Mouse (Mus musculus): Measurements from ENCODE around the gene Dnajb8. TPM values are rescaled to one million over a fixed set of nuclear protein-coding genes. Genes with fewer than 3 reads are reported as not detected.

The Dnajb8 gene
- polyA plus RNA-seq, 1 experiment from 2014 or later = not detected

- Histone ChIP-seq H3K4me1 (ENCODE audit: control insufficient read depth, insufficient read depth, low read length) (peaks cover 11% of the 10 kb centered on the region), H3K4me2 (ENCODE audit: low read length) (no peak overlapping the region), H3K9ac (replicated peaks; ENCODE audit: low read length) (no peak overlapping the region), H3K36me3 (ENCODE audit: control insufficient read depth, insufficient read depth, low read length) (no peaks in the 10 kb centered on the region), H3K4me3 (replicated peaks; ENCODE audit: low read depth, low read length) (no peak overlapping the region), H3K9me3 (ENCODE audit: control insufficient read depth, low read length) (no peaks in the 10 kb centered on the region), H3K27ac (replicated peaks; ENCODE audit: low read depth, low read length) (no peak overlapping the region), H3K27me3 (ENCODE audit: control insufficient read depth, insufficient read depth, low read length) (no peaks in the 10 kb centered on the region)
- 85% methylated on average over 7 of the region's 7 CpGs for WGBS
- ATAC-seq (ENCODE audit: low FRiP score, low TSS enrichment) (no peak), DNase-seq (no peak)
Observed at GRCm38 (mm10) chr6:88231821-88232220, 9.8 kb downstream of the Dnajb8 start.

GRCm38 (mm10) chr6:88232221-88232620 lies 10.2 kb downstream of the Dnajb8 start:
- 57% methylated on average over 6 of the region's 6 CpGs for WGBS
- ATAC-seq (ENCODE audit: low FRiP score, low TSS enrichment) (no peak), DNase-seq (no peak)
- no peak overlapping the region for H3K9ac ChIP-seq (replicated peaks; ENCODE audit: low read length)
- H3K9me3 ChIP-seq (ENCODE audit: control insufficient read depth, low read length) = no peaks in the 10 kb centered on the region
- no peak overlapping the region for H3K4me2 ChIP-seq (ENCODE audit: low read length)
- H3K36me3 ChIP-seq (ENCODE audit: control insufficient read depth, insufficient read depth, low read length) = no peaks in the 10 kb centered on the region
- H3K4me3 ChIP-seq (replicated peaks; ENCODE audit: low read depth, low read length) = no peak overlapping the region
- peaks cover 10% of the 10 kb centered on the region; the same call in 1 of the 2 replicates for H3K4me1 ChIP-seq (ENCODE audit: control insufficient read depth, insufficient read depth, low read length)
- H3K27ac ChIP-seq (replicated peaks; ENCODE audit: low read depth, low read length) = no peak overlapping the region
- no peaks in the 10 kb centered on the region for H3K27me3 ChIP-seq (ENCODE audit: control insufficient read depth, insufficient read depth, low read length)

- H3K36me3 ChIP-seq (ENCODE audit: control insufficient read depth, insufficient read depth, low read length) = no peaks in the 10 kb centered on the region
- H3K9me3 ChIP-seq (ENCODE audit: control insufficient read depth, low read length) = no peaks in the 10 kb centered on the region
- no peak for ATAC-seq (ENCODE audit: low FRiP score, low TSS enrichment)
- H3K4me3 ChIP-seq (replicated peaks; ENCODE audit: low read depth, low read length) = no peak overlapping the region
- H3K27me3 ChIP-seq (ENCODE audit: control insufficient read depth, insufficient read depth, low read length) = peaks cover 5% of the 10 kb centered on the region; the same call in 1 of the 2 replicates
- WGBS = 88% methylated on average over 8 of the region's 8 CpGs
- H3K27ac ChIP-seq (replicated peaks; ENCODE audit: low read depth, low read length) = no peak overlapping the region
- H3K4me1 ChIP-seq (ENCODE audit: control insufficient read depth, insufficient read depth, low read length) = peaks cover 10% of the 10 kb centered on the region; the same call in 1 of the 2 replicates
- DNase-seq = no peak
- no peak overlapping the region for H3K9ac ChIP-seq (replicated peaks; ENCODE audit: low read length)
- no peak overlapping the region for H3K4me2 ChIP-seq (ENCODE audit: low read length)
Observed at GRCm38 (mm10) chr6:88233996-88234395, 11.9 kb downstream of the Dnajb8 start.

GRCm38 (mm10) chr6:88235461-88235860 lies 13.4 kb downstream of the Dnajb8 start:
- peak; percentile 15; the same call in 1 of the 2 replicates for ATAC-seq (ENCODE audit: low FRiP score, low TSS enrichment)
- peaks cover 10% of the 10 kb centered on the region; the same call in 1 of the 2 replicates for H3K4me1 ChIP-seq (ENCODE audit: control insufficient read depth, insufficient read depth, low read length)
- H3K9ac ChIP-seq (replicated peaks; ENCODE audit: low read length) = no peak overlapping the region
- H3K9me3 ChIP-seq (ENCODE audit: control insufficient read depth, low read length) = no peaks in the 10 kb centered on the region
- H3K27ac ChIP-seq (replicated peaks; ENCODE audit: low read depth, low read length) = no peak overlapping the region
- no peaks in the 10 kb centered on the region for H3K36me3 ChIP-seq (ENCODE audit: control insufficient read depth, insufficient read depth, low read length)
- WGBS = 16% methylated on average over 8 of the region's 8 CpGs
- H3K4me3 ChIP-seq (replicated peaks; ENCODE audit: low read depth, low read length) = no peak overlapping the region
- peaks cover 5% of the 10 kb centered on the region; the same call in 1 of the 2 replicates for H3K27me3 ChIP-seq (ENCODE audit: control insufficient read depth, insufficient read depth, low read length)
- H3K4me2 ChIP-seq (ENCODE audit: low read length) = peak overlapping the region; percentile 46; the same call in 1 of the 2 replicates
- DNase-seq = no peak

- Histone ChIP-seq H3K4me2 (ENCODE audit: low read length) (peak overlapping the region; percentile 46), H3K9ac (replicated peaks; ENCODE audit: low read length) (no peak overlapping the region; the same call in 1 of the 2 replicates), H3K27ac (replicated peaks; ENCODE audit: low read depth, low read length) (peak overlapping the region; percentile 49; the same call in 1 of the 2 replicates), H3K4me3 (replicated peaks; ENCODE audit: low read depth, low read length) (no peak overlapping the region), H3K9me3 (ENCODE audit: control insufficient read depth, low read length) (no peaks in the 10 kb centered on the region), H3K36me3 (ENCODE audit: control insufficient read depth, insufficient read depth, low read length) (no peaks in the 10 kb centered on the region), H3K4me1 (ENCODE audit: control insufficient read depth, insufficient read depth, low read length) (peaks cover 10% of the 10 kb centered on the region; the same call in 1 of the 2 replicates), H3K27me3 (ENCODE audit: control insufficient read depth, insufficient read depth, low read length) (peaks cover 5% of the 10 kb centered on the region; the same call in 1 of the 2 replicates)
- ATAC-seq (ENCODE audit: low FRiP score, low TSS enrichment) (peak; percentile 74), DNase-seq (peak; percentile 72)
- 2% methylated on average over 17 of the region's 17 CpGs for WGBS
Observed at GRCm38 (mm10) chr6:88235983-88236382, 13.9 kb downstream of the Dnajb8 start.

DNA sequence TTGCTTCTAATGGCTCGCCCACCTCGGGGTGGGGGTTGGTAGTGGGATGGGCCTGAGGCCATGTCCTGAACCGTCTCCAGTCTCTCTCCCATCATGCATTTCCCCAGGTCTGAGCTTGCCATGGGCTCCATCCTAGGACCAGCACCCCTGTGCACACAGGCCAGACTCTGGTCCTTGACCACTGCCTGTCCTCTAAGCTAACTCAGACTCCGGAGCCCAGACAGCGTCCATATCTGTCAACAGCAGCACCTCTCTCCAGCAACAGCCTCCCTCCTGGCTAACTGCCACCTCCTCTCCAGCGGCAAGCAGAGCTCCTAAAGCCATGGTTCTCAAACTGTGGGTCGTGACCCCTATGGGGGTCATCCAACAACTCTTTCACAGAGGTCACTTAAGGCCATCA lies 14.4 kb downstream of the Dnajb8 start:
- no peak for ATAC-seq (ENCODE audit: low FRiP score, low TSS enrichment)
- peak overlapping the region; percentile 46; the same call in 1 of the 2 replicates for H3K4me2 ChIP-seq (ENCODE audit: low read length)
- peaks cover 5% of the 10 kb centered on the region; the same call in 1 of the 2 replicates for H3K27me3 ChIP-seq (ENCODE audit: control insufficient read depth, insufficient read depth, low read length)
- H3K36me3 ChIP-seq (ENCODE audit: control insufficient read depth, insufficient read depth, low read length) = no peaks in the 10 kb centered on the region
- H3K4me1 ChIP-seq (ENCODE audit: control insufficient read depth, insufficient read depth, low read length) = peaks cover 10% of the 10 kb centered on the region; the same call in 1 of the 2 replicates
- H3K9ac ChIP-seq (replicated peaks; ENCODE audit: low read length) = no peak overlapping the region
- WGBS = 12% methylated on average over 7 of the region's 7 CpGs
- H3K9me3 ChIP-seq (ENCODE audit: control insufficient read depth, low read length) = no peaks in the 10 kb centered on the region
- H3K27ac ChIP-seq (replicated peaks; ENCODE audit: low read depth, low read length) = 0 out of 2 replicates have a peak overlapping the region, but pooled peaks have one; percentile 49
- no peak overlapping the region for H3K4me3 ChIP-seq (replicated peaks; ENCODE audit: low read depth, low read length)
- DNase-seq = no peak

GRCm38 (mm10) chr6:88242604-88243003 lies 20.5 kb downstream of the Dnajb8 start:
- WGBS = 2% methylated on average over 15 of the region's 15 CpGs
- H3K27ac ChIP-seq (replicated peaks; ENCODE audit: low read depth, low read length) = no peak overlapping the region
- H3K27me3 ChIP-seq (ENCODE audit: control insufficient read depth, insufficient read depth, low read length) = peaks cover 9% of the 10 kb centered on the region; the same call in 1 of the 2 replicates
- H3K4me3 ChIP-seq (replicated peaks; ENCODE audit: low read depth, low read length) = no peak overlapping the region
- ATAC-seq (ENCODE audit: low FRiP score, low TSS enrichment) (peak; percentile 63; the same call in 1 of the 2 replicates), DNase-seq (peak; percentile 71)
- no peak overlapping the region for H3K9ac ChIP-seq (replicated peaks; ENCODE audit: low read length)
- H3K4me1 ChIP-seq (ENCODE audit: control insufficient read depth, insufficient read depth, low read length) = 0 out of 2 replicates have a peak, but pooled peaks cover 5% of the 10 kb centered on the region
- H3K36me3 ChIP-seq (ENCODE audit: control insufficient read depth, insufficient read depth, low read length) = no peaks in the 10 kb centered on the region
- no peaks in the 10 kb centered on the region for H3K9me3 ChIP-seq (ENCODE audit: control insufficient read depth, low read length)
- H3K4me2 ChIP-seq (ENCODE audit: low read length) = no peak overlapping the region

GRCm38 (mm10) chr6:88249231-88249630 lies 27.2 kb downstream of the Dnajb8 start:
- no peak for ATAC-seq (ENCODE audit: low FRiP score, low TSS enrichment)
- Histone ChIP-seq H3K36me3 (ENCODE audit: control insufficient read depth, insufficient read depth, low read length) (no peaks in the 10 kb centered on the region), H3K4me1 (ENCODE audit: control insufficient read depth, insufficient read depth, low read length) (no peaks in the 10 kb centered on the region), H3K4me2 (ENCODE audit: low read length) (no peak overlapping the region), H3K9me3 (ENCODE audit: control insufficient read depth, low read length) (no peaks in the 10 kb centered on the region), H3K27ac (replicated peaks; ENCODE audit: low read depth, low read length) (no peak overlapping the region), H3K27me3 (ENCODE audit: control insufficient read depth, insufficient read depth, low read length) (no peaks in the 10 kb centered on the region), H3K4me3 (replicated peaks; ENCODE audit: low read depth, low read length) (no peak overlapping the region), H3K9ac (replicated peaks; ENCODE audit: low read length) (no peak overlapping the region)
- DNase-seq = peak; percentile 23
- WGBS = 79% methylated on average over 1 of the region's 1 CpGs

DNA sequence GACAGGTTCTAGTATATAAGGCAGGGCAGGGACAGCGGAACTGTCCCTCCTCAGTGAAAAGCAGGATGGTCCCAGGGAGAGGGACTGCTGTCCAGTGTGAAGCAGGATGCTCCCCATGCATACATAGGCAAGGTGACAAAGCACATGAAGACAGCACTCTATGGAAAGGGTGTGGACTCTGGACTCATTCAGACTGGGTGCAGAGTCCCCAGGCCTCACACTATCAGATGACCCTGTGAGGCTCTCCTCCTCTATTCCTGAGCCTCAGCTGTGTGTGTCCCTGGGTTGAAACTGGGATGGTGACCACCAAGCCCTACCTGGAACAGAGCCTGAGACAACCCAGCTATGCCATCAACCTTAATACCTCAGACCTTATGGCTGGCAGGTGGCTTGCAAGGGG lies 29.3 kb downstream of the Dnajb8 start:
- DNase-seq = no peak
- ATAC-seq (ENCODE audit: low FRiP score, low TSS enrichment) = no peak
- Histone ChIP-seq H3K36me3 (ENCODE audit: control insufficient read depth, insufficient read depth, low read length) (no peaks in the 10 kb centered on the region), H3K4me3 (replicated peaks; ENCODE audit: low read depth, low read length) (no peak overlapping the region), H3K9ac (replicated peaks; ENCODE audit: low read length) (no peak overlapping the region), H3K27me3 (ENCODE audit: control insufficient read depth, insufficient read depth, low read length) (no peaks in the 10 kb centered on the region), H3K9me3 (ENCODE audit: control insufficient read depth, low read length) (no peaks in the 10 kb centered on the region), H3K4me1 (ENCODE audit: control insufficient read depth, insufficient read depth, low read length) (no peaks in the 10 kb centered on the region), H3K27ac (replicated peaks; ENCODE audit: low read depth, low read length) (no peak overlapping the region), H3K4me2 (ENCODE audit: low read length) (no peak overlapping the region)
- WGBS = 100% methylated on average over 1 of the region's 1 CpGs

All from midbrain, embryonic 14.5 days (tissue).